Mouse (Mus musculus): ENCODE data around the gene Dus2. TPM values are rescaled to one million over a fixed set of nuclear protein-coding genes. Genes with fewer than 3 reads are reported as not detected.

The Dus2 gene
- polyA plus RNA-seq, 1 experiment from 2014 or later, result 7.6 TPM

GRCm38 (mm10) chr8:105956556-105956955, 34.6 kb upstream of the Dus2 start:
- peaks cover 12% of the 10 kb centered on the region for H3K36me3 ChIP-seq (ENCODE audit: control insufficient read depth, insufficient read depth)
- H3K4me1 ChIP-seq (replicated peaks; ENCODE audit: control insufficient read depth, insufficient read depth, low read length), result no peaks in the 10 kb centered on the region
- no peak overlapping the region for H3K27ac ChIP-seq (ENCODE audit: low read depth, low read length)
- no peak for TF ChIP-seq CTCF (IDR thresholded peaks at IDR 0.05; ENCODE audit: low read depth)
- no peak overlapping the region for H3K4me2 ChIP-seq (replicated peaks; ENCODE audit: low read depth)
- no peak overlapping the region for H3K4me3 ChIP-seq (ENCODE audit: low read depth, low read length)
- H3K9me3 ChIP-seq (ENCODE audit: control insufficient read depth), result no peaks in the 10 kb centered on the region
- H3K9ac ChIP-seq (ENCODE audit: low read depth, low read length), result no peak overlapping the region
- 87% methylated on average over 4 of the region's 4 CpGs for WGBS
- no peak for ATAC-seq
- no peaks in the 10 kb centered on the region for H3K27me3 ChIP-seq (replicated peaks; ENCODE audit: control insufficient read depth, insufficient read depth, low read length)

- Histone ChIP-seq H3K27me3 (replicated peaks; ENCODE audit: control insufficient read depth, insufficient read depth, low read length) (no peaks in the 10 kb centered on the region), H3K27ac (ENCODE audit: low read depth, low read length) (no peak overlapping the region), H3K4me1 (replicated peaks; ENCODE audit: control insufficient read depth, insufficient read depth, low read length) (no peaks in the 10 kb centered on the region), H3K4me2 (replicated peaks; ENCODE audit: low read depth) (no peak overlapping the region), H3K36me3 (ENCODE audit: control insufficient read depth, insufficient read depth) (peaks cover 8% of the 10 kb centered on the region), H3K9ac (ENCODE audit: low read depth, low read length) (no peak overlapping the region), H3K4me3 (ENCODE audit: low read depth, low read length) (no peak overlapping the region), H3K9me3 (ENCODE audit: control insufficient read depth) (no peaks in the 10 kb centered on the region)
- ATAC-seq, result no peak
- peak; percentile 22 for TF ChIP-seq CTCF (IDR thresholded peaks at IDR 0.05; ENCODE audit: low read depth)
- WGBS, result 56% methylated on average over 2 of the region's 4 CpGs
Observed at GRCm38 (mm10) chr8:105957813-105958212, 33.3 kb upstream of the Dus2 start.

DNA sequence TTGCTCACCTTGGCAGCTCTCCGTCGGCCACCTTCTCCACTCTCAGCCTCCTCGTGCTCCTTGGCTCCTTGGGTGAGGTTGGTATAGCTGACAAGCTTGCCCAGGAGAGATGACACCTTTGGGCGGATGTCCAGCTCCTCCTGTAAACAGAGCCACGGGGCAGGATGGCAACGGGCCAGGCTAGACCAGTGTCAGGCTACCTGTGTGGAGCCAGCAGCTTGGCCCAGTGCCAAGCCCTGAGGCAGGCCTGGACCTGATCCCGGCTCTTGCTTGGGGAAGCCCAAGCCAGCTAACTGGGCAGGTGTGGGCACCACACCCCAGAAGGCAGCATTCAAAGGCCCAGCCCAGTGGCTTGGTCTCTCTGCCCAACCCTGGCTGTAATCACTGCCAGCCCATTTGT, 31.8 kb upstream of the Dus2 start:
- ATAC-seq, result peak; percentile 70; the same call in 1 of the 2 replicates
- H3K4me1 ChIP-seq (replicated peaks; ENCODE audit: control insufficient read depth, insufficient read depth, low read length), result no peaks in the 10 kb centered on the region
- no peak for TF ChIP-seq CTCF (IDR thresholded peaks at IDR 0.05; ENCODE audit: low read depth)

GRCm38 (mm10) chr8:105961101-105961500, 30.0 kb upstream of the Dus2 start:
- no peak overlapping the region for H3K4me2 ChIP-seq (replicated peaks; ENCODE audit: low read depth)
- peaks cover 8% of the 10 kb centered on the region; the same call in 1 of the 2 replicates for H3K27me3 ChIP-seq (replicated peaks; ENCODE audit: control insufficient read depth, insufficient read depth, low read length)
- no peak overlapping the region for H3K4me3 ChIP-seq (ENCODE audit: low read depth, low read length)
- TF ChIP-seq CTCF (IDR thresholded peaks at IDR 0.05; ENCODE audit: low read depth), result no peak
- no peak overlapping the region for H3K9ac ChIP-seq (ENCODE audit: low read depth, low read length)
- H3K36me3 ChIP-seq (ENCODE audit: control insufficient read depth, insufficient read depth), result no peaks in the 10 kb centered on the region; the same call in 1 of the 2 replicates
- no peak for ATAC-seq
- no peaks in the 10 kb centered on the region for H3K4me1 ChIP-seq (replicated peaks; ENCODE audit: control insufficient read depth, insufficient read depth, low read length)
- H3K9me3 ChIP-seq (ENCODE audit: control insufficient read depth), result no peaks in the 10 kb centered on the region
- WGBS, result 81% methylated on average over 14 of the region's 14 CpGs
- H3K27ac ChIP-seq (ENCODE audit: low read depth, low read length), result no peak overlapping the region

More for the DNA sequence above, 31.8 kb upstream of the Dus2 start:
- WGBS, result 64% methylated on average over 7 of the region's 7 CpGs
- Histone ChIP-seq H3K27ac (ENCODE audit: low read depth, low read length) (no peak overlapping the region), H3K4me3 (ENCODE audit: low read depth, low read length) (no peak overlapping the region), H3K4me2 (replicated peaks; ENCODE audit: low read depth) (no peak overlapping the region), H3K9me3 (ENCODE audit: control insufficient read depth) (no peaks in the 10 kb centered on the region), H3K36me3 (ENCODE audit: control insufficient read depth, insufficient read depth) (no peaks in the 10 kb centered on the region; the same call in none of the 2 replicates), H3K27me3 (replicated peaks; ENCODE audit: control insufficient read depth, insufficient read depth, low read length) (no peaks in the 10 kb centered on the region), H3K9ac (ENCODE audit: low read depth, low read length) (no peak overlapping the region)

GRCm38 (mm10) chr8:105961536-105961935, 29.6 kb upstream of the Dus2 start:
- ATAC-seq, result no peak
- Histone ChIP-seq H3K4me3 (ENCODE audit: low read depth, low read length) (no peak overlapping the region), H3K4me1 (replicated peaks; ENCODE audit: control insufficient read depth, insufficient read depth, low read length) (no peaks in the 10 kb centered on the region), H3K27ac (ENCODE audit: low read depth, low read length) (no peak overlapping the region), H3K9me3 (ENCODE audit: control insufficient read depth) (no peaks in the 10 kb centered on the region), H3K36me3 (ENCODE audit: control insufficient read depth, insufficient read depth) (no peaks in the 10 kb centered on the region; the same call in 1 of the 2 replicates), H3K27me3 (replicated peaks; ENCODE audit: control insufficient read depth, insufficient read depth, low read length) (peaks cover 8% of the 10 kb centered on the region; the same call in 1 of the 2 replicates), H3K9ac (ENCODE audit: low read depth, low read length) (no peak overlapping the region), H3K4me2 (replicated peaks; ENCODE audit: low read depth) (no peak overlapping the region)
- TF ChIP-seq CTCF (IDR thresholded peaks at IDR 0.05; ENCODE audit: low read depth), result no peak
- WGBS, result 88% methylated on average over 10 of the region's 10 CpGs

GRCm38 (mm10) chr8:105964506-105965265, 26.5 kb upstream of the Dus2 start:
- 64% methylated on average over 12 of the region's 12 CpGs for WGBS
- peak overlapping the region; percentile 80 for H3K4me2 ChIP-seq (replicated peaks; ENCODE audit: low read depth)
- no peak for TF ChIP-seq CTCF (IDR thresholded peaks at IDR 0.05; ENCODE audit: low read depth)
- peak overlapping the region; percentile 58; the same call in 1 of the 2 replicates for H3K9ac ChIP-seq (ENCODE audit: low read depth, low read length)
- H3K4me1 ChIP-seq (replicated peaks; ENCODE audit: control insufficient read depth, insufficient read depth, low read length), result no peaks in the 10 kb centered on the region
- no peak overlapping the region for H3K27ac ChIP-seq (ENCODE audit: low read depth, low read length)
- no peak for ATAC-seq
- H3K4me3 ChIP-seq (ENCODE audit: low read depth, low read length), result peak overlapping the region; percentile 62
- H3K36me3 ChIP-seq (ENCODE audit: control insufficient read depth, insufficient read depth), result no peaks in the 10 kb centered on the region
- no peaks in the 10 kb centered on the region for H3K9me3 ChIP-seq (ENCODE audit: control insufficient read depth)
- peaks cover 8% of the 10 kb centered on the region; the same call in 1 of the 2 replicates for H3K27me3 ChIP-seq (replicated peaks; ENCODE audit: control insufficient read depth, insufficient read depth, low read length)
